Mouse (Mus musculus): ENCODE results near the gene Cabin1. TPM values are rescaled to one million over a fixed set of nuclear protein-coding genes. Genes with fewer than 3 reads are reported as not detected.

Cabin1 gene
- total and polyA plus RNA-seq, 3 experiments, result 27.2 to 115 (median 54.9) TPM

- Histone ChIP-seq H3K4me1 (ENCODE audit: control insufficient read depth in 1 of 2, insufficient read depth in 2 of 2, low read length in 2 of 2) (no peaks in the 10 kb centered on the region), H3K4me3 (ENCODE audit: control insufficient read depth in 1 of 2, insufficient read depth in 1 of 2, low read depth in 2 of 2, low read length in 2 of 2) (no peak overlapping the region), H3K9me3 (replicated peaks; ENCODE audit: insufficient read depth, low read length) (no peaks in the 10 kb centered on the region), H3K27ac (ENCODE audit: control insufficient read depth, low read depth, low read length) (no peak overlapping the region), H3K9ac (ENCODE audit: control insufficient read depth, low read depth, low read length, poor library complexity, severe bottlenecking) (no peak overlapping the region), H3K36me3 (ENCODE audit: control insufficient read depth in 1 of 2, insufficient read depth in 2 of 2, low read length in 2 of 2) (peaks cover 0 to 3% of the 10 kb centered on the region in 2 experiments; a peak in 1 of 4 replicates), H3K79me2 (ENCODE audit: control insufficient read depth, insufficient read depth, low read length, poor library complexity) (no peaks in the 10 kb centered on the region), H3K27me3 (ENCODE audit: control insufficient read depth in 1 of 2, insufficient read depth in 2 of 2, low read length in 2 of 2) (no peaks in the 10 kb centered on the region)
- TF ChIP-seq E2F4 (IDR thresholded peaks at IDR 0.05; ENCODE audit: borderline replicate concordance, low read depth, low read length) (no peak), POLR2AphosphoS5 (IDR thresholded peaks at IDR 0.05; ENCODE audit: borderline replicate concordance, low read depth, low read length) (no peak), ZNF384 (IDR thresholded peaks at IDR 0.05; ENCODE audit: low read depth, low read length) (no peak), MEF2A (IDR thresholded peaks at IDR 0.05; ENCODE audit: extremely low read depth, insufficient replicate concordance, low read depth, low read length, poor library complexity, severe bottlenecking) (no peak), RAD21 (IDR thresholded peaks at IDR 0.05; ENCODE audit: low read depth, low read length) (no peak), EP300 (IDR thresholded peaks at IDR 0.05; ENCODE audit: low read depth in 1 of 2, low read length in 2 of 2) (no peak), MAFK (IDR thresholded peaks at IDR 0.05; ENCODE audit: borderline replicate concordance, low read depth, low read length) (no peak), MAX (IDR thresholded peaks at IDR 0.05; ENCODE audit: low read length) (no peak), NELFE (IDR thresholded peaks at IDR 0.05; ENCODE audit: low read depth, low read length) (no peak)
- no peak for DNase-seq (ENCODE audit: low read depth, low spot score)
Measured at GRCm38 (mm10) chr10:75649406-75649995, 114.6 kb downstream of the Cabin1 start.

- Histone ChIP-seq H3K4me3 (ENCODE audit: control insufficient read depth in 1 of 2, insufficient read depth in 1 of 2, low read depth in 2 of 2, low read length in 2 of 2) (no peak overlapping the region), H3K4me1 (ENCODE audit: control insufficient read depth in 1 of 2, insufficient read depth in 2 of 2, low read length in 2 of 2) (no peaks in the 10 kb centered on the region; a peak in 1 of 4 replicates), H3K79me2 (ENCODE audit: control insufficient read depth, insufficient read depth, low read length, poor library complexity) (no peaks in the 10 kb centered on the region), H3K9ac (ENCODE audit: control insufficient read depth, low read depth, low read length, poor library complexity, severe bottlenecking) (no peak overlapping the region), H3K36me3 (ENCODE audit: control insufficient read depth in 1 of 2, insufficient read depth in 2 of 2, low read length in 2 of 2) (peaks cover 0 to 3% of the 10 kb centered on the region in 2 experiments; a peak in 1 of 4 replicates), H3K27ac (ENCODE audit: control insufficient read depth, low read depth, low read length) (no peak overlapping the region), H3K9me3 (replicated peaks; ENCODE audit: insufficient read depth, low read length) (no peaks in the 10 kb centered on the region), H3K27me3 (ENCODE audit: control insufficient read depth in 1 of 2, insufficient read depth in 2 of 2, low read length in 2 of 2) (no peaks in the 10 kb centered on the region)
- TF ChIP-seq GABPA (IDR thresholded peaks at IDR 0.05; ENCODE audit: low read depth, low read length) (no peak), USF2 (IDR thresholded peaks at IDR 0.05; ENCODE audit: borderline replicate concordance in 1 of 2, insufficient read depth in 1 of 2, low read depth in 1 of 2, low read length in 2 of 2) (no peak), RCOR1 (IDR thresholded peaks at IDR 0.05; ENCODE audit: low read depth, low read length) (no peak), ZNF384 (IDR thresholded peaks at IDR 0.05; ENCODE audit: low read depth, low read length) (no peak), ETS1 (IDR thresholded peaks at IDR 0.05; ENCODE audit: low read depth, low read length) (no peak), ELF1 (IDR thresholded peaks at IDR 0.05; ENCODE audit: low read depth, low read length) (no peak), POLR2AphosphoS2 (IDR thresholded peaks at IDR 0.05; ENCODE audit: low read length) (no peak), KAT2A (conservative IDR thresholded peaks at IDR 0.05; ENCODE audit: low read depth, low read length) (no peak), TBP (IDR thresholded peaks at IDR 0.05; ENCODE audit: low read depth, low read length) (no peak), ZMIZ1 (IDR thresholded peaks at IDR 0.05; ENCODE audit: low read depth, low read length) (no peak), CTCF (IDR thresholded peaks at IDR 0.05 in 2 of 3, conservative IDR thresholded peaks at IDR 0.05 in 1 of 3; ENCODE audit: control insufficient read depth in 1 of 3, insufficient read depth in 1 of 3, low read depth in 2 of 3, low read length in 3 of 3, poor library complexity in 1 of 3, severe bottlenecking in 1 of 3) (no peak), MAX (IDR thresholded peaks at IDR 0.05; ENCODE audit: low read length) (no peak), E2F4 (IDR thresholded peaks at IDR 0.05; ENCODE audit: borderline replicate concordance, low read depth, low read length) (no peak), RAD21 (IDR thresholded peaks at IDR 0.05; ENCODE audit: low read depth, low read length) (no peak), MYC (IDR thresholded peaks at IDR 0.05; ENCODE audit: low read depth, low read length) (no peak), GATA1 (IDR thresholded peaks at IDR 0.05; ENCODE audit: low read depth, low read length) (no peak), JUND (IDR thresholded peaks at IDR 0.05; ENCODE audit: low read depth, low read length) (no peak), POLR2A (IDR thresholded peaks at IDR 0.05; ENCODE audit: control insufficient read depth in 1 of 2, insufficient read depth in 1 of 2, low read depth in 1 of 2, low read length in 2 of 2, poor library complexity in 1 of 2) (no peak), POLR2AphosphoS5 (IDR thresholded peaks at IDR 0.05; ENCODE audit: borderline replicate concordance, low read depth, low read length) (no peak), NRF1 (IDR thresholded peaks at IDR 0.05; ENCODE audit: insufficient read depth, low read depth, low read length, poor library complexity, severe bottlenecking) (no peak)
- no peak for DNase-seq (ENCODE audit: low read depth, low spot score)
Measured at GRCm38 (mm10) chr10:75649001-75649400, 115.1 kb downstream of the Cabin1 start.
